Mouse (Mus musculus) limb, embryonic 10.5 days (tissue): ENCODE measurements around the gene Pgap2. TPM values are rescaled to one million over a fixed set of nuclear protein-coding genes. Genes with fewer than 3 reads are reported as not detected.
A peak's percentile ranks its signal among the peaks of the same experiment; 100 is the strongest.

ENCODE experiments used
- DNase-seq: peaks from one replicate; pipeline ENCODE4 v3.0.0-alpha.2; 2017; ENCODE audit warnings: low spot score
- H3K27ac ChIP-seq: fragments of 300-500 bp; sonication (generic); 2 replicates; pipeline ENCODE4 v1.5.1; 2016; ENCODE audit warnings: mild to moderate bottlenecking
- H3K27me3 ChIP-seq: fragments of 300-500 bp; sonication (generic); 2 replicates; pipeline ENCODE4 v1.6.1; 2016; ENCODE audit warnings: low read depth, mild to moderate bottlenecking; ENCODE audit not compliant: poor library complexity, severe bottlenecking
- H3K36me3 ChIP-seq: fragments of 300-500 bp; sonication (generic); 2 replicates; pipeline ENCODE4 v1.6.1; 2016; ENCODE audit warnings: mild to moderate bottlenecking, moderate library complexity
- H3K4me1 ChIP-seq: fragments of 300-500 bp; sonication (generic); 2 replicates; pipeline ENCODE4 v1.6.1; 2016
- H3K4me3 ChIP-seq: fragments of 300-500 bp; sonication (generic); 2 replicates; pipeline ENCODE4 v1.5.1; 2016; ENCODE audit warnings: mild to moderate bottlenecking, moderate library complexity
- H3K9me3 ChIP-seq: fragments of 300-500 bp; sonication (generic); replicated peaks from 2 replicates; pipeline ENCODE4 v1.6.1; 2016; ENCODE audit warnings: mild to moderate bottlenecking
- WGBS: fragments of 180-500 bp; shearing (Covaris S2); methylation state at CpG from one replicate; pipeline ENCODE4 v1.1.7; 2016; 5-methylcytosine and 5-hydroxymethylcytosine counted together
- polyA plus RNA-seq: library from polyadenylated mRNA; unstranded; fragments of >200 nt; fragmentation: Nextera tagmentation; extraction: Ambion mirVana; gene quantifications from 2 replicates; pipeline ENCODE4 v1.2.1, GENCODE M21; 2016

The Pgap2 gene
- polyA plus RNA-seq, 1 experiment from 2014 or later: 68.5 TPM

- Histone ChIP-seq H3K36me3 (peaks cover 25% of the 10 kb centered on the region), H3K27ac (peak overlapping the region; percentile 87), H3K4me3 (peak overlapping the region; percentile 79), H3K9me3 (no peaks in the 10 kb centered on the region), H3K27me3 (no peaks in the 10 kb centered on the region), H3K4me1 (peaks cover 13% of the 10 kb centered on the region; the same call in 1 of the 2 replicates)
- WGBS: 2% methylated on average over 31 of the region's 31 CpGs
- DNase-seq: peak; percentile 80
Measured at GRCm38 (mm10) chr7:102222830-102223556, 13.0 kb downstream of the Pgap2 start.

GRCm38 (mm10) chr7:102223883-102224738 is 14.1 kb downstream of the Pgap2 start:
- Histone ChIP-seq H3K27ac (no peak overlapping the region), H3K4me3 (0 out of 2 replicates have a peak overlapping the region, but pooled peaks have one; percentile 79)
- 87% methylated on average over 5 of the region's 5 CpGs for WGBS

GRCm38 (mm10) chr7:102226051-102226450 is 16.0 kb downstream of the Pgap2 start:
- Histone ChIP-seq H3K36me3 (peaks cover 51% of the 10 kb centered on the region), H3K9me3 (0 out of 2 replicates have a peak, but pooled peaks cover 2% of the 10 kb centered on the region), H3K4me1 (peaks cover 13% of the 10 kb centered on the region; the same call in 1 of the 2 replicates), H3K27me3 (no peaks in the 10 kb centered on the region), H3K4me3 (no peak overlapping the region), H3K27ac (no peak overlapping the region)
- DNase-seq: no peak
- WGBS: 95% methylated on average over 6 of the region's 6 CpGs

More at GRCm38 (mm10) chr7:102223883-102224738, 14.1 kb downstream of the Pgap2 start:
- Histone ChIP-seq H3K9me3 (0 out of 2 replicates have a peak, but pooled peaks cover 2% of the 10 kb centered on the region), H3K4me1 (peaks cover 13% of the 10 kb centered on the region; the same call in 1 of the 2 replicates), H3K27me3 (no peaks in the 10 kb centered on the region), H3K36me3 (peaks cover 34% of the 10 kb centered on the region)
- DNase-seq: peak; percentile 26

- DNase-seq: no peak
- Histone ChIP-seq H3K36me3 (peaks cover 66% of the 10 kb centered on the region), H3K9me3 (0 out of 2 replicates have a peak, but pooled peaks cover 2% of the 10 kb centered on the region), H3K4me3 (no peak overlapping the region), H3K27me3 (no peaks in the 10 kb centered on the region), H3K27ac (no peak overlapping the region), H3K4me1 (0 out of 2 replicates have a peak, but pooled peaks cover 1% of the 10 kb centered on the region)
- WGBS: 92% methylated on average over 4 of the region's 4 CpGs
Measured at GRCm38 (mm10) chr7:102228049-102228670, 18.2 kb downstream of the Pgap2 start.

GRCm38 (mm10) chr7:102229814-102230213 is 19.8 kb downstream of the Pgap2 start:
- no peak for DNase-seq
- Histone ChIP-seq H3K36me3 (peaks cover 74% of the 10 kb centered on the region), H3K9me3 (0 out of 2 replicates have a peak, but pooled peaks cover 2% of the 10 kb centered on the region), H3K27ac (no peak overlapping the region), H3K4me1 (no peaks in the 10 kb centered on the region), H3K4me3 (no peak overlapping the region), H3K27me3 (no peaks in the 10 kb centered on the region)
- 93% methylated on average over 6 of the region's 6 CpGs for WGBS

GRCm38 (mm10) chr7:102233059-102233458 is 23.1 kb downstream of the Pgap2 start:
- peaks cover 80% of the 10 kb centered on the region for H3K36me3 ChIP-seq

GRCm38 (mm10) chr7:102238686-102239286 is 28.8 kb downstream of the Pgap2 start:
- Histone ChIP-seq H3K9me3 (no peaks in the 10 kb centered on the region), H3K4me1 (peaks cover under 1% of the 10 kb centered on the region), H3K4me3 (no peak overlapping the region), H3K27me3 (no peaks in the 10 kb centered on the region), H3K27ac (no peak overlapping the region), H3K36me3 (peaks cover 96% of the 10 kb centered on the region)
- no peak for DNase-seq
- WGBS: 93% methylated on average over 8 of the region's 8 CpGs

More at GRCm38 (mm10) chr7:102233059-102233458, 23.1 kb downstream of the Pgap2 start:
- H3K4me1 ChIP-seq: no peaks in the 10 kb centered on the region
- H3K27ac ChIP-seq: no peak overlapping the region
- H3K27me3 ChIP-seq: no peaks in the 10 kb centered on the region
- DNase-seq: no peak
- H3K9me3 ChIP-seq: 0 out of 2 replicates have a peak, but pooled peaks cover 2% of the 10 kb centered on the region
- 89% methylated on average over 4 of the region's 4 CpGs for WGBS
- H3K4me3 ChIP-seq: no peak overlapping the region

- 91% methylated on average over 16 of the region's 16 CpGs for WGBS
- Histone ChIP-seq H3K27ac (no peak overlapping the region), H3K27me3 (no peaks in the 10 kb centered on the region), H3K4me1 (peaks cover 5% of the 10 kb centered on the region), H3K4me3 (no peak overlapping the region), H3K36me3 (peaks cover 96% of the 10 kb centered on the region), H3K9me3 (no peaks in the 10 kb centered on the region)
- DNase-seq: no peak
Measured at GRCm38 (mm10) chr7:102239591-102239990, 29.6 kb downstream of the Pgap2 start.

- no peak for DNase-seq
- Histone ChIP-seq H3K36me3 (peaks cover 71% of the 10 kb centered on the region), H3K27me3 (no peaks in the 10 kb centered on the region), H3K9me3 (no peaks in the 10 kb centered on the region), H3K27ac (no peak overlapping the region), H3K4me3 (no peak overlapping the region), H3K4me1 (peaks cover 32% of the 10 kb centered on the region)
- WGBS: 92% methylated on average over 5 of the region's 5 CpGs
Measured at GRCm38 (mm10) chr7:102242371-102242770, 32.4 kb downstream of the Pgap2 start.

- peaks cover 65% of the 10 kb centered on the region for H3K36me3 ChIP-seq
- WGBS: 81% methylated on average over 3 of the region's 3 CpGs
Measured at GRCm38 (mm10) chr7:102242917-102243316, 32.9 kb downstream of the Pgap2 start.

GRCm38 (mm10) chr7:102243870-102244269 is 33.9 kb downstream of the Pgap2 start:
- peaks cover 56% of the 10 kb centered on the region for H3K36me3 ChIP-seq
- DNase-seq: no peak
- 82% methylated on average over 2 of the region's 2 CpGs for WGBS
- no peaks in the 10 kb centered on the region for H3K9me3 ChIP-seq
- no peak overlapping the region for H3K4me3 ChIP-seq
- peaks cover 47% of the 10 kb centered on the region for H3K4me1 ChIP-seq
- H3K27ac ChIP-seq: no peak overlapping the region; the same call in 1 of the 2 replicates
- no peaks in the 10 kb centered on the region for H3K27me3 ChIP-seq

More at GRCm38 (mm10) chr7:102242917-102243316, 32.9 kb downstream of the Pgap2 start:
- peaks cover 37% of the 10 kb centered on the region for H3K4me1 ChIP-seq
- no peak overlapping the region for H3K27ac ChIP-seq
- DNase-seq: no peak
- H3K9me3 ChIP-seq: no peaks in the 10 kb centered on the region
- no peak overlapping the region for H3K4me3 ChIP-seq
- H3K27me3 ChIP-seq: no peaks in the 10 kb centered on the region
